Mouse (Mus musculus) CH12.LX (cell line): ENCODE measurements around the gene H2-Aa. TPM values are rescaled to one million over a fixed set of nuclear protein-coding genes. Genes with fewer than 3 reads are reported as not detected.

Experiments used
- DNase-seq: peaks from one replicate; pipeline ENCODE4 v3.0.0-alpha.2; 2013; ENCODE audit errors: extremely low read depth
- H3K27ac ChIP-seq: 2 replicates; pipeline ENCODE4 v1.5.1; 2012; ENCODE audit warnings: low read depth, mild to moderate bottlenecking, control low read depth, moderate library complexity; ENCODE audit not compliant: insufficient read depth
- H3K27me3 ChIP-seq: replicated peaks from 2 replicates; pipeline ENCODE3; 2012; ENCODE audit warnings: inconsistent platforms
- H3K36me3 ChIP-seq, 2 experiments: replicated peaks in 1 of 2; 2 replicates each; pipeline versions ENCODE3 to v1.6.1; 2012; ENCODE audit warnings: inconsistent platforms in 1 of 2, low read length in 1 of 2, mild to moderate bottlenecking in 1 of 2, mixed read lengths in 1 of 2, moderate library complexity in 1 of 2; ENCODE audit not compliant: control insufficient read depth in 1 of 2, insufficient read depth in 1 of 2
- H3K4me1 ChIP-seq, 2 experiments: 2 replicates each; pipeline ENCODE4 v1.6.1; 2012; ENCODE audit warnings: inconsistent platforms in 1 of 2, moderate library complexity in 1 of 2; ENCODE audit not compliant: insufficient read depth in 2 of 2, control insufficient read depth in 1 of 2
- H3K4me2 ChIP-seq: 2 replicates; pipeline ENCODE4 v1.6.1; 2012; ENCODE audit warnings: low read depth, mild to moderate bottlenecking, control low read depth; ENCODE audit not compliant: poor library complexity, insufficient read depth, severe bottlenecking
- H3K4me3 ChIP-seq, 3 experiments: fragments of 150-350 bp in 1 of 3; sonication (generic) in 1 of 3; replicated peaks in 1 of 3; 2 replicates each; pipeline versions ENCODE3 to v1.5.1; 2011 to 2012; ENCODE audit warnings: low read depth in 2 of 3, low read length in 2 of 3, mild to moderate bottlenecking in 2 of 3, moderate library complexity in 2 of 3, control low read depth in 1 of 3, improper control_type of control experiment in 1 of 3, inconsistent platforms in 1 of 3, mixed read lengths in 1 of 3; ENCODE audit not compliant: poor library complexity in 1 of 3
- H3K79me2 ChIP-seq: replicated peaks from 2 replicates; pipeline ENCODE4 v1.6.1; 2012; ENCODE audit warnings: mild to moderate bottlenecking, moderate library complexity; ENCODE audit not compliant: control insufficient read depth, poor library complexity, insufficient read depth, severe bottlenecking; ENCODE audit errors: extremely low read depth
- H3K9ac ChIP-seq: 2 replicates; pipeline ENCODE4 v1.6.1; 2012; ENCODE audit warnings: low read depth, mild to moderate bottlenecking, control low read depth, moderate library complexity; ENCODE audit not compliant: insufficient read depth
- H3K9me3 ChIP-seq: replicated peaks from 2 replicates; pipeline ENCODE3; 2012; ENCODE audit warnings: low read length, inconsistent platforms, mixed read lengths
- CTCF ChIP-seq, 2 experiments: IDR thresholded peaks in 1 of 2; conservative IDR thresholded peaks in 1 of 2; 2 replicates each; pipeline ENCODE4 v1.5.1; 2011 to 2012; ENCODE audit warnings: low read depth in 2 of 2, low read length in 2 of 2, improper control_type of control experiment in 1 of 2, inconsistent platforms in 1 of 2, mild to moderate bottlenecking in 1 of 2, moderate library complexity in 1 of 2
- ELF1 ChIP-seq: IDR thresholded peaks from 2 replicates; pipeline ENCODE4 v1.6.1; 2014; ENCODE audit warnings: low read depth, mild to moderate bottlenecking, inconsistent platforms, low read length, improper control_type of control experiment
- GABPA ChIP-seq: IDR thresholded peaks from 2 replicates; pipeline ENCODE4 v1.6.1; 2012; ENCODE audit warnings: low read depth, low read length, improper control_type of control experiment, inconsistent platforms; ENCODE audit not compliant: insufficient replicate concordance
- HCFC1 ChIP-seq: IDR thresholded peaks from 2 replicates; pipeline ENCODE4 v1.6.1; 2012; ENCODE audit warnings: low read depth, mild to moderate bottlenecking, inconsistent platforms, low read length, improper control_type of control experiment
- IRF4 ChIP-seq: IDR thresholded peaks from 2 replicates; pipeline ENCODE4 v1.6.1; 2014; ENCODE audit warnings: low read depth, mild to moderate bottlenecking, inconsistent platforms, low read length, improper control_type of control experiment
- JUN ChIP-seq: IDR thresholded peaks from 2 replicates; pipeline ENCODE4 v1.6.1; 2011; ENCODE audit warnings: low read depth, mild to moderate bottlenecking, low read length, improper control_type of control experiment, moderate library complexity; ENCODE audit not compliant: insufficient read depth
- JUND ChIP-seq: conservative IDR thresholded peaks from 2 replicates; pipeline ENCODE4 v1.6.1; 2011; ENCODE audit warnings: low read depth, low read length, improper control_type of control experiment
- KAT2A ChIP-seq: IDR thresholded peaks from 2 replicates; pipeline ENCODE4 v1.6.1; 2012; ENCODE audit warnings: low read length, improper control_type of control experiment, inconsistent platforms; ENCODE audit not compliant: insufficient replicate concordance
- MEF2A ChIP-seq: IDR thresholded peaks from 2 replicates; pipeline ENCODE4 v1.6.1; 2014; ENCODE audit warnings: low read depth, mild to moderate bottlenecking, inconsistent platforms, low read length, improper control_type of control experiment, borderline replicate concordance
- MYC ChIP-seq: IDR thresholded peaks from 2 replicates; pipeline ENCODE4 v1.6.1; 2011; ENCODE audit warnings: low read depth, mild to moderate bottlenecking, improper control_type of control experiment, low read length
- PAX5 ChIP-seq: IDR thresholded peaks from 2 replicates; pipeline ENCODE4 v1.6.1; 2012; ENCODE audit warnings: low read length, inconsistent platforms, mixed read lengths
- POLR2A ChIP-seq: IDR thresholded peaks from 2 replicates; pipeline ENCODE4 v1.6.1; 2011; ENCODE audit warnings: low read depth, mild to moderate bottlenecking, improper control_type of control experiment, low read length
- POLR2AphosphoS2 ChIP-seq: IDR thresholded peaks from 2 replicates; pipeline ENCODE4 v1.6.1; 2011; ENCODE audit warnings: low read depth, low read length, improper control_type of control experiment
- RAD21 ChIP-seq: IDR thresholded peaks from 2 replicates; pipeline ENCODE4 v1.6.1; 2011; ENCODE audit warnings: low read depth, mild to moderate bottlenecking, low read length, improper control_type of control experiment, moderate library complexity
- RCOR1 ChIP-seq: conservative IDR thresholded peaks from 2 replicates; pipeline ENCODE4 v1.6.1; 2012; ENCODE audit warnings: low read depth, mild to moderate bottlenecking, inconsistent platforms, low read length, improper control_type of control experiment
- SIN3A ChIP-seq: IDR thresholded peaks from 2 replicates; pipeline ENCODE4 v1.6.1; 2012; ENCODE audit warnings: low read length, improper control_type of control experiment, inconsistent platforms
- SMC3 ChIP-seq: IDR thresholded peaks from 2 replicates; pipeline ENCODE4 v1.6.1; 2011; ENCODE audit warnings: low read depth, low read length, improper control_type of control experiment
- ZC3H11A ChIP-seq: IDR thresholded peaks from 2 replicates; pipeline ENCODE4 v1.6.1; 2012; ENCODE audit warnings: low read depth, mild to moderate bottlenecking, inconsistent platforms, low read length, improper control_type of control experiment
- ZKSCAN1 ChIP-seq: IDR thresholded peaks from 2 replicates; pipeline ENCODE4 v1.6.1; 2012; ENCODE audit warnings: low read depth, inconsistent platforms, low read length, improper control_type of control experiment, borderline replicate concordance
- ZNF384 ChIP-seq: IDR thresholded peaks from 2 replicates; pipeline ENCODE4 v1.6.1; 2012; ENCODE audit warnings: low read depth, low read length, improper control_type of control experiment, inconsistent platforms
- dilution Hi-C: fragments of 300-500 bp; cut with MboI; formaldehyde crosslinking; loops from 2 replicates; pipeline ENCODE4 v1.14.3; 2020; ENCODE audit warnings: low sequenced_read_pairs; ENCODE audit not compliant: extremely low pct_unique_long_range_greater_than_20kb, extremely low pct_ligation_motif_present
- in situ Hi-C: fragments of 300-500 bp; cut with MboI; formaldehyde crosslinking; loops from 3 replicates; pipeline ENCODE4 v1.14.3; 2019; ENCODE audit warnings: low sequenced_read_pairs, low pct_ligation_motif_present, low pct_unique_long_range_greater_than_20kb, mixed read lengths
- polyA plus RNA-seq: library from polyadenylated mRNA; unstranded; fragments of >175 nt; gene quantifications from 2 replicates; pipeline ENCODE4 v1.2.1, GENCODE M21; 2012; ENCODE audit warnings: low read depth; ENCODE audit not compliant: insufficient read length
- total RNA-seq, 2 experiments: library from RNA; depleted of rRNA; stranded (reverse); fragments of 300-350 nt in 1 of 2; fragments of >200 nt in 1 of 2; gene quantifications; 2 replicates each; pipeline ENCODE4 v1.2.3; 2012 to 2014

Gene H2-Aa
- total and polyA plus RNA-seq, 3 experiments = 385 to 958 (median 488) TPM

GRCm38 (mm10) chr17:34286501-34286900 is 1.1 kb downstream of the H2-Aa start:
- Histone ChIP-seq H3K79me2 (peaks cover 4% of the 10 kb centered on the region; the same call in 1 of the 2 replicates), H3K27ac (peak overlapping the region; percentile 57; the same call in 1 of the 2 replicates)
- in situ Hi-C loops = no loop called here
- TF ChIP-seq ELF1 (peak; percentile 42; the same call in 1 of the 2 replicates), KAT2A (no peak), IRF4 (peak; percentile 60)
- TF ChIP-seq, all 38 proteins: peak for 2
- peaks cover 3% of the 10 kb centered on the region for H3K9me3 ChIP-seq
- peaks cover 7 to 28% of the 10 kb centered on the region in 2 experiments; a peak in 3 of 4 replicates for H3K4me1 ChIP-seq
- H3K27me3 ChIP-seq = no peaks in the 10 kb centered on the region
- peak overlapping the region; percentile 16; the same call in 1 of the 2 replicates for H3K4me2 ChIP-seq
- peak overlapping the region; percentile 63 to 72 (median 69) for H3K4me3 ChIP-seq
- dilution Hi-C loops = no loop called here
- DNase-seq = peak; percentile 51
- peaks cover 10 to 42% of the 10 kb centered on the region in 2 experiments for H3K36me3 ChIP-seq
- H3K9ac ChIP-seq = no peak overlapping the region

DNA sequence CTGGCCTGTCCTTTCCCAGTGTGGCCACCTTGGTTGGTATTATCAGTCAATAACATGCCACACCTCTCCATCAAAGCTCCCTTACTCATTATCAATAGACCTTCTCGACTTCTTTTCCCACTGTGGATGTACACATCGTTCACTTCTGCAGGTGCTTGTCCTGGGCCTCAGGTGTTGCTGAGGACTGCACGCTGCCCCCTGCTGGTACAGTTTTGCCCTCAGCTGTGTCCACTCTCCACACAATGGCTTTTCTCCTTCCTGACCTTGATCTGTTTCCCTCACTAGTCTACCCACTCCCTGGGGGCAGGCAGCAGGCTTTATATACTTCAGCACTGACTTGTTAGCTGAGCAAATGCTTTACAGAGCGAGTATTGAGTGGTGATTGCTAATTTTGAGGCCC is 1.8 kb downstream of the H2-Aa start:
- Histone ChIP-seq H3K4me1 (peaks cover 7 to 22% of the 10 kb centered on the region in 2 experiments; a peak in 3 of 4 replicates), H3K4me3 (peak overlapping the region in 1 of 3 experiments; percentile 36), H3K36me3 (peaks cover 10 to 47% of the 10 kb centered on the region in 2 experiments), H3K9ac (no peak overlapping the region), H3K79me2 (peaks cover 4% of the 10 kb centered on the region; the same call in 1 of the 2 replicates), H3K27ac (no peak overlapping the region), H3K4me2 (no peak overlapping the region), H3K9me3 (peaks cover 3% of the 10 kb centered on the region), H3K27me3 (no peaks in the 10 kb centered on the region)
- TF ChIP-seq POLR2AphosphoS2 (no peak), RAD21 (peak; percentile 11), MYC (no peak), JUN (no peak), JUND (no peak), RCOR1 (no peak), GABPA (no peak), CTCF (conservative IDR thresholded peaks at IDR 0.05 in 1 of 2, IDR thresholded peaks at IDR 0.05 in 1 of 2; ENCODE audit: low read depth in 2 of 2, low read length in 2 of 2) (peak in 1 of 2 experiments; percentile 55; a peak in 2 of 4 replicates), ZNF384 (no peak), ELF1 (no peak), HCFC1 (no peak), ZKSCAN1 (no peak), SIN3A (0 out of 2 replicates have a peak, but pooled peaks have one; percentile 37), POLR2A (no peak), ZC3H11A (no peak), MEF2A (no peak), PAX5 (no peak), IRF4 (no peak), SMC3 (peak; percentile 52), KAT2A (no peak)
- in situ Hi-C loops = no loop called here
- dilution Hi-C loops = no loop called here
- peak; percentile 53 for DNase-seq
